Mouse (Mus musculus) T-helper 1 cell (primary cell): ENCODE results near the gene Mrgpra4.

Experiments used
- in situ Hi-C: fragments of 300-600 bp; cut with MboI, MseI; formaldehyde crosslinking; loops from one replicate; pipeline ENCODE4 v1.15.1; 2025; ENCODE audit warnings: high pct_unique_total_duplicates

The Mrgpra4 gene

GRCm38 (mm10) chr7:47981995-47982394, at the start of gene Mrgpra4:
Gene Mrgpra4, minus strand, starts transcription at chr7:47982095.
- in situ Hi-C loops: no loop called here

DNA sequence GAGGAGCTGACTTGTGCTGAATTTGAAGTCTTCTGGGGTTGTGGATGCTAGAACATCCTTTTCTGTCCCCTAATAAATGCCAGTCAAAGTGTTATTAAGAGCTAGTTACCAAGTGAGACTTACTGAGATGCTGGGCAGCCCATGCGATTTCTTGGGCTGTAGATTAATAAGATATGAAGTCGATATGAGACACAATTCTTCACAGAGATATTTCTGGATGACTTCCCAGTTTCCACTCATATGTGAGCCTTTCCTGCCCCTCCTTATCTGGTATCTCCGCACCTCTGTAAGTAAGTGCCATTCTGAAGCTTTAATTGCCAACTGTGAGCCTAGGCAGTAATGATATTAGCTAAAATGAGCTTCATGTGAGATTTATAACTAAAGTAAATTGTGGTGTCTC, 45.6 kb upstream of the Mrgpra4 start, which contains the start of gene Mrgprx1:
Mrgprx1 (minus strand) TSS at position 101 of the 400 bp plus-strand sequence.
- in situ Hi-C loops: no loop called here

DNA sequence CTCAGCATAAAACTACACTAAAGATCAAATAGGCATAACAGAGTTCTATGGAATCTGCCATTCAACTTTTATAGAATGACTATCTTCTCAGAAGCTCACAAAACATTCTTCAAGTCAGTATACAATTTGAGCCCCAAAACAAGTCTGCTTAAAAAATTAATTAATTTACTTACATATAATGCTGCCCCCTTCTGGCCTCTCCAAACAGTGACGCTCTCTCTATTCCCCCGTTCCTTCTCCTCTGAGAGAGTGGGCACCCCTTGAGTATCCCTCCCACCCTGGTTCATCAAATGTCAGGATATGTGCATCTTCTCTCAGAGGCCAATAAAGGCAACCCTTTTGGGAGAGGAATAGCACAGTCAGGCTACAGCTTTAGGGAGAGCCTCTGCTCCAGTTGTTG, 36.0 kb upstream of the Mrgpra4 start:
- in situ Hi-C loops: no loop called here

DNA sequence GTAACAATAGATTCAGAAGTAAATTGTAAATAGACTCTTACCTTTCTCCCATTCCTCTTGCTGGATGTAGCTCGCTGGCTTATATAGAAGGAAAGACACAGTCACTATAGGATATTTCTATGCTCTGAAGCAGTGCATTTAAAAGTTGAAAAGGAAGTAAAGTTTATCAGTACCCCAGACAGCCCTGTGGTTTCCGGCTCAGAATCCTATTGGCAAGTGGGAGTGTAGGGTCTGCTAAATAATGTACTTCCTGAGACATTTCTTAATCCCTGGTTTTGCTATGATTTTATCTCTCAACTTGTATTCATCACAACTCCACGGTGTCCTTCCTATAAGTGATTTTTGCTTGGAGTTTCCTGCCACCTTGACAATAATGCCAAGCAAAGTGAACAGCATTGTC, 13.8 kb upstream of the Mrgpra4 start:
- in situ Hi-C loops: no loop called here

- in situ Hi-C loops: no loop called here
Measured at GRCm38 (mm10) chr7:47986752-47987151, 4.9 kb upstream of the Mrgpra4 start.
